Mouse (Mus musculus) liver, embryonic 14.5 days (tissue): Measurements from ENCODE around the gene Haus4. TPM values are rescaled to one million over a fixed set of nuclear protein-coding genes. Genes with fewer than 3 reads are reported as not detected.

ENCODE experiments used
- ATAC-seq: fragments of 200-750 bp; cut with Nextera tagmentation; 2 replicates; pipeline ENCODE4 v1.8.0; 2017; ENCODE audit warnings: moderate number of reproducible peaks, mild to moderate bottlenecking, moderate library complexity; ENCODE audit not compliant: insufficient read depth
- DNase-seq, 3 experiments: peaks; one replicate each; pipeline ENCODE4 v3.0.0-alpha.2; 2012 to 2013; ENCODE audit warnings: low read depth in 3 of 3, low spot score in 3 of 3
- H3K27ac ChIP-seq: fragments of 300-500 bp; sonication (generic); 2 replicates; pipeline ENCODE4 v1.5.1; 2014; ENCODE audit warnings: moderate library complexity, mild to moderate bottlenecking, control low read depth, inconsistent platforms
- H3K27me3 ChIP-seq: fragments of 300-500 bp; sonication (generic); 2 replicates; pipeline ENCODE4 v1.6.1; 2014; ENCODE audit warnings: mild to moderate bottlenecking, low read length, moderate library complexity; ENCODE audit not compliant: control insufficient read depth, insufficient read depth
- H3K36me3 ChIP-seq: fragments of 300-500 bp; sonication (generic); replicated peaks from 2 replicates; pipeline ENCODE4 v1.6.1; 2014; ENCODE audit warnings: low read depth; ENCODE audit not compliant: control insufficient read depth, insufficient read depth
- H3K4me1 ChIP-seq, 2 experiments: fragments of 200-500 bp in 1 of 2; fragments of 300-500 bp in 1 of 2; sonication (generic) in 1 of 2; replicated peaks; 2 replicates each; pipeline ENCODE4 v1.6.1; 2012 to 2014; ENCODE audit warnings: antibody characterized with exemption in 1 of 2, inconsistent platforms in 1 of 2, low read length in 1 of 2; ENCODE audit not compliant: control insufficient read depth in 2 of 2, insufficient read depth in 2 of 2
- H3K4me2 ChIP-seq: fragments of 300-500 bp; sonication (generic); 2 replicates; pipeline ENCODE4 v1.6.1; 2014; ENCODE audit warnings: low read depth, mild to moderate bottlenecking, control low read depth, moderate library complexity
- H3K4me3 ChIP-seq, 2 experiments: fragments of 200-500 bp in 1 of 2; fragments of 300-500 bp in 1 of 2; sonication (generic) in 1 of 2; 2 replicates each; pipeline ENCODE4 v1.5.1; 2012 to 2014; ENCODE audit warnings: low read depth in 2 of 2, low read length in 2 of 2, mild to moderate bottlenecking in 2 of 2, control low read depth in 1 of 2, inconsistent platforms in 1 of 2, moderate library complexity in 1 of 2; ENCODE audit not compliant: insufficient read depth in 1 of 2
- H3K9ac ChIP-seq: fragments of 300-500 bp; sonication (generic); replicated peaks from 2 replicates; pipeline ENCODE4 v1.6.1; 2014; ENCODE audit warnings: mild to moderate bottlenecking, control low read depth, moderate library complexity
- H3K9me3 ChIP-seq: fragments of 300-500 bp; sonication (generic); 2 replicates; pipeline ENCODE4 v1.6.1; 2016; ENCODE audit warnings: low read length, mixed read lengths; ENCODE audit not compliant: control insufficient read depth
- CTCF ChIP-seq: IDR thresholded peaks from 2 replicates; pipeline ENCODE4 v1.5.1; 2016; ENCODE audit warnings: antibody characterized with exemption, low read depth, control low read depth
- EP300 ChIP-seq: IDR thresholded peaks from 2 replicates; pipeline ENCODE4 v1.6.1; 2016; ENCODE audit warnings: antibody characterized with exemption, low read depth
- WGBS: fragments of 180-500 bp; shearing (Covaris S2); extraction: QIAGEN DNeasy Blood & Tissue Kit; methylation state at CpG from one replicate; pipeline ENCODE4 v1.1.7; 2014; ENCODE audit not compliant: insufficient replicate concordance; 5-methylcytosine and 5-hydroxymethylcytosine counted together
- polyA plus RNA-seq, 2 experiments: library from polyadenylated mRNA; depleted of rRNA in 1 of 2; stranded (reverse) in 1 of 2; unstranded in 1 of 2; fragments of >200 nt; fragmentation: Nextera tagmentation in 1 of 2; extraction: Ambion mirVana in 1 of 2; gene quantifications; 2 replicates each; pipeline versions ENCODE4 v1.2.1 to v1.2.3; 2012 to 2014

Gene Haus4
- polyA plus RNA-seq (2012; rRNA removed) (16.5 and 24.2 TPM in 2 replicates), polyA plus RNA-seq (2014; fragmentation: Nextera tagmentation; extraction: Ambion mirVana) (31.6 and 33.7 TPM in 2 replicates)

GRCm38 (mm10) chr14:54553975-54554769 is at the start of gene Haus4:
Haus4 (minus strand) TSS chr14:54554616.
- Histone ChIP-seq H3K27me3 (no peaks in the 10 kb centered on the region), H3K4me1 (peaks cover 5 to 10% of the 10 kb centered on the region in 2 experiments), H3K36me3 (peaks cover 7% of the 10 kb centered on the region), H3K4me3 (peak within 1 kb of the TSS; percentile 80 to 96), H3K27ac (peak within 1 kb of the TSS; percentile 88), H3K9ac (peak within 1 kb of the TSS; percentile 88), H3K9me3 (no peaks in the 10 kb centered on the region), H3K4me2 (peak within 1 kb of the TSS; percentile 96)
- under 1% methylated on average over 76 of the region's 76 CpGs for WGBS
- ATAC-seq = peak; percentile 97
- DNase-seq = peak; percentile 83 to 89 (median 84)
- peak; percentile 93 for TF ChIP-seq CTCF
- TF ChIP-seq EP300 = peak; percentile 36

DNA sequence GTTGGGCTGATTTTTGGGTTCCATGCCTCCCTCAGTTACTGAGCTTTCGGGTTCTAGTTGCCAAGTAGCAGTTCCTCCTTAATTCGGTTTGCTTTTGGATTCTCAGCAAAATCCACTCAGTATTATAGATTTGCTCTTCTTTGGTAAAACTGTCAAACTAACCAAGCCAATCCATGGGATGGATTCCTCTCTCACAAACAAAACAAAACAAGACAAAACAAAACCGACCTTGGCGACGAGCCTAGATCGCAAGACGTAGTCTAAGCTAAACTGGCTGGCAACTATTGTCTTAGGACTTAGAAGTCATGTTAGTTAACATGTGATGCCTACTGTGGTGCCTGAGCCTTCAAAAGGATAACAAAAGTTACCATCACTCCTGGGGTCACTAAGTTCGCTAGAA is 49.3 kb upstream of the Haus4 start:
- 80% methylated on average over 8 of the region's 8 CpGs for WGBS
- peak overlapping the region; percentile 63 to 81 for H3K4me3 ChIP-seq
- H3K27me3 ChIP-seq = no peaks in the 10 kb centered on the region
- peaks cover 27 to 31% of the 10 kb centered on the region in 2 experiments for H3K4me1 ChIP-seq
- no peak for DNase-seq
- no peak overlapping the region for H3K9ac ChIP-seq
- H3K4me2 ChIP-seq = peak overlapping the region; percentile 67
- H3K36me3 ChIP-seq = no peaks in the 10 kb centered on the region
- no peak for TF ChIP-seq CTCF
- TF ChIP-seq EP300 = no peak
- H3K27ac ChIP-seq = peak overlapping the region; percentile 63
- H3K9me3 ChIP-seq = no peaks in the 10 kb centered on the region
- ATAC-seq = no peak

- Histone ChIP-seq H3K9me3 (no peaks in the 10 kb centered on the region), H3K9ac (peak overlapping the region; percentile 79), H3K4me3 (peak overlapping the region; percentile 81 to 92), H3K4me2 (peak overlapping the region; percentile 67), H3K27me3 (no peaks in the 10 kb centered on the region), H3K27ac (peak overlapping the region; percentile 88), H3K4me1 (peaks cover 27 to 31% of the 10 kb centered on the region in 2 experiments), H3K36me3 (no peaks in the 10 kb centered on the region)
- DNase-seq = peak; percentile 95 to 98 (median 95)
- ATAC-seq = peak; percentile 99
- under 1% methylated on average over 46 of the region's 46 CpGs for WGBS
- TF ChIP-seq EP300 (no peak), CTCF (no peak)
Measured at GRCm38 (mm10) chr14:54603038-54603654, 48.7 kb upstream of the Haus4 start.

- Histone ChIP-seq H3K9me3 (no peaks in the 10 kb centered on the region), H3K9ac (peak overlapping the region; percentile 79), H3K4me3 (peak overlapping the region; percentile 81 to 92; a peak in 3 of 4 replicates), H3K4me2 (peak overlapping the region; percentile 67), H3K27ac (peak overlapping the region; percentile 88), H3K4me1 (peaks cover 27 to 31% of the 10 kb centered on the region in 2 experiments), H3K27me3 (no peaks in the 10 kb centered on the region), H3K36me3 (no peaks in the 10 kb centered on the region)
- no peak for TF ChIP-seq EP300
- ATAC-seq (no peak), DNase-seq (peak in 1 of 3 experiments; percentile 37)
- WGBS = 27% methylated on average over 4 of the region's 4 CpGs
Measured at GRCm38 (mm10) chr14:54602613-54603012, 48.2 kb upstream of the Haus4 start.

DNA sequence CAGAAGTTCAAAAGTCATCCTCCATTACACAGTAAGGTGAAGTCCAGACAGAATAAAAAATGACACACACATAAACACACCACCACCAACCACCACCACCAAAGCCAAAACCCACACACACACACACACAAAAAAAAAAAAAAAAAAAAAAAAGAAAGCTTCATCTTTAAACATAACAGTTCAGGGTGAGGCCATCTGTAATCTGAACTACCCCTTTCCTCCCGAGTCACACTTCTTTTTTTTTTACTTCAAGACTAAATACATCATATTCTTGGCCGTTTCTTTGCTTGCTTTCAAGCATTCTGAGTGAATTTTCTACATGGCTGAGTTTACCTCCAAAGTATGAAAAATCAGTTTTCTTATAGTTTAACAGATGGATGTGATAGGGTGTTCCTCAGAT is 47.2 kb upstream of the Haus4 start:
- Histone ChIP-seq H3K9ac (no peak overlapping the region), H3K27ac (no peak overlapping the region), H3K4me1 (peaks cover 27 to 31% of the 10 kb centered on the region in 2 experiments), H3K4me2 (no peak overlapping the region), H3K4me3 (no peak overlapping the region), H3K27me3 (no peaks in the 10 kb centered on the region), H3K9me3 (no peaks in the 10 kb centered on the region), H3K36me3 (no peaks in the 10 kb centered on the region)
- no peak for DNase-seq
- 49% methylated on average over 2 of the region's 2 CpGs for WGBS
- ATAC-seq = no peak
- TF ChIP-seq CTCF (no peak), EP300 (no peak)
